In the genomic region with DNA sequence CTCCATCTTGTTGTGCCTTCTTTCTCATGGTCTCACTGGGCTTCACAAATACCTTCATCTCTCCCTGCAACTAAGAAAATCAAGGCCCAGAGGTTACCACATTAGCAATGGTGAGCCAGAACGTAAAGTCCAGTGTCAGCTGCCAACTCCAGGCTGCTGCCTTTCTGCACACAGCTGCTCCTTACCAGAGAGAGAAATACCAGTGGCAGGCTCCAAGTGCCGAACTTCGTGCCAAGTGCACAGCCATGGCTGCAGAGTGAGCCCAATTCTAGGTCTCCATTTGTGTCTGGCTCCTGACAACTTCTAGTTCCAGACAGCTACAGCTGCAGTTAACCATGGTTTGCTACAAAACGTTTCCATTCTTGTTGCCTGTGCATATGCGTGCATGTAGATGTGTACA, we compare ENCODE assay signal across 11 mouse cellular contexts.
DNase-seq lines count a peak whose midpoint lies in the region; ATAC-seq and TF ChIP-seq lines count a peak whose summit lies in the region.
"Had no signal": no experiment of that assay in that cellular context is flagged by ENCODE, and none has a peak within 500 bp of the region (broad histone marks: within the 10 kb centered on the region; RNA-seq: fewer than 3 reads in every experiment).

No protein-coding gene starts in this region.

- DNase-seq in embryo, embryonic 10 days (ENCODE audit: low spot score): peak; percentile 4
- no peak for DNase-seq in embryo, embryonic 10.5 days (ENCODE audit: low spot score)
- peak; percentile 17 for DNase-seq in limb, embryonic 14.5 days (ENCODE audit: low spot score)
- DNase-seq in limb, embryonic 10.5 days (ENCODE audit: low spot score): no peak
- DNase-seq in adipocyte (ENCODE audit: low spot score): peak; percentile 70
- DNase-seq in heart, postnatal 14 days: peak; percentile 22 to 49
- DNase-seq in liver: no peak
- DNase-seq in thymus, postnatal 36 days: no peak
- DNase-seq: cerebellum, postnatal 36 days; kidney, postnatal 25 days; liver, embryonic 13.5 days had no signal

- no peak overlapping the region for H3K9ac ChIP-seq in limb, embryonic 14.5 days (ENCODE audit: low read depth, low read length, severe bottlenecking)
- H3K9ac ChIP-seq: liver, embryonic 13.5 days had no signal

- H3K27me3 ChIP-seq in limb, embryonic 14.5 days (ENCODE audit: control insufficient read depth, insufficient read depth, low read length): no peaks in the 10 kb centered on the region
- peaks cover 83% of the 10 kb centered on the region for H3K27me3 ChIP-seq in limb, embryonic 10.5 days (ENCODE audit: low read depth, poor library complexity, severe bottlenecking)
- H3K27me3 ChIP-seq: liver, embryonic 13.5 days had no signal

- 56% methylated on average over 5 of the region's 5 CpGs for WGBS in limb, embryonic 14.5 days
- WGBS in limb, embryonic 10.5 days: 75% methylated on average over 5 of the region's 5 CpGs

- no peaks in the 10 kb centered on the region for H3K4me1 ChIP-seq in limb, embryonic 14.5 days (ENCODE audit: control insufficient read depth, insufficient read depth, low read length)
- H3K4me1 ChIP-seq in limb, embryonic 10.5 days: no peaks in the 10 kb centered on the region
- H3K4me1 ChIP-seq: liver, embryonic 13.5 days had no signal

- intact Hi-C loops in heart, postnatal 14 days (cut with DNase I): no loop called here

- no peaks in the 10 kb centered on the region for H3K9me3 ChIP-seq in limb, embryonic 14.5 days (ENCODE audit: control insufficient read depth, low read length)
- H3K9me3 ChIP-seq in limb, embryonic 10.5 days (replicated peaks): no peaks in the 10 kb centered on the region
- H3K9me3 ChIP-seq: liver, embryonic 13.5 days had no signal

- no peak overlapping the region for H3K4me3 ChIP-seq in limb, embryonic 14.5 days (replicated peaks; ENCODE audit: low read length)
- no peak overlapping the region for H3K4me3 ChIP-seq in limb, embryonic 10.5 days
- H3K4me3 ChIP-seq: liver, embryonic 13.5 days had no signal

- no peak overlapping the region for H3K27ac ChIP-seq in limb, embryonic 14.5 days (replicated peaks; ENCODE audit: low read depth, low read length)
- no peak overlapping the region for H3K27ac ChIP-seq in limb, embryonic 10.5 days
- H3K27ac ChIP-seq: liver, embryonic 13.5 days had no signal

- no peak for ATAC-seq in limb, embryonic 14.5 days (ENCODE audit: low FRiP score, low read depth)

- H3K4me2 ChIP-seq in limb, embryonic 14.5 days (replicated peaks; ENCODE audit: low read depth, low read length, severe bottlenecking): no peak overlapping the region
- H3K4me2 ChIP-seq: liver, embryonic 13.5 days had no signal

- TF ChIP-seq POLR2A in limb, embryonic 14.5 days (IDR thresholded peaks at IDR 0.05; ENCODE audit: borderline replicate concordance, extremely low read depth, insufficient read depth, insufficient read length): no peak

- H3K36me3 ChIP-seq in limb, embryonic 14.5 days (ENCODE audit: control insufficient read depth, insufficient read depth, low read length): no peaks in the 10 kb centered on the region
- H3K36me3 ChIP-seq in limb, embryonic 10.5 days: no peaks in the 10 kb centered on the region
- H3K36me3 ChIP-seq: liver, embryonic 13.5 days had no signal

Comparison
In these comparisons a context has a peak if more than half of its experiments do, and no peak if none do; other contexts are left out.
1. DNase-seq: peak in embryo, embryonic 10 days (single experiment), limb, embryonic 14.5 days (single experiment), adipocyte (single experiment) and heart, postnatal 14 days (2 of 2); none in embryo, embryonic 10.5 days (single experiment), limb, embryonic 10.5 days (single experiment), liver (single experiment) and thymus, postnatal 36 days (0 of 2).